Mouse (Mus musculus) embryonic facial prominence, embryonic 10.5 days (tissue): ENCODE results near the gene Shoc2. TPM values are rescaled to one million over a fixed set of nuclear protein-coding genes. Genes with fewer than 3 reads are reported as not detected.

Source experiments
- DNase-seq: peaks from one replicate; pipeline ENCODE4 v3.0.0-alpha.2; 2017; ENCODE audit warnings: low spot score
- H3K27ac ChIP-seq: fragments of 300-500 bp; sonication (generic); replicated peaks from 2 replicates; pipeline ENCODE4 v1.5.1; 2016; ENCODE audit warnings: mild to moderate bottlenecking
- H3K27me3 ChIP-seq: fragments of 300-500 bp; sonication (generic); replicated peaks from 2 replicates; pipeline ENCODE4 v1.6.1; 2016; ENCODE audit warnings: low read depth, mild to moderate bottlenecking; ENCODE audit not compliant: poor library complexity, severe bottlenecking
- H3K36me3 ChIP-seq: fragments of 300-500 bp; sonication (generic); replicated peaks from 2 replicates; pipeline ENCODE4 v1.6.1; 2016; ENCODE audit warnings: mild to moderate bottlenecking, moderate library complexity
- H3K4me1 ChIP-seq: fragments of 300-500 bp; sonication (generic); 2 replicates; pipeline ENCODE4 v1.6.1; 2016
- H3K4me3 ChIP-seq: fragments of 300-500 bp; sonication (generic); 2 replicates; pipeline ENCODE4 v1.5.1; 2016; ENCODE audit warnings: mild to moderate bottlenecking, moderate library complexity
- H3K9me3 ChIP-seq: fragments of 300-500 bp; sonication (generic); 2 replicates; pipeline ENCODE4 v1.6.1; 2016; ENCODE audit warnings: mild to moderate bottlenecking
- WGBS: fragments of 180-500 bp; shearing (Covaris S2); methylation state at CpG from one replicate; pipeline ENCODE4 v1.1.7; 2016; 5-methylcytosine and 5-hydroxymethylcytosine counted together
- polyA plus RNA-seq: library from polyadenylated mRNA; unstranded; fragments of >200 nt; fragmentation: Nextera tagmentation; extraction: Ambion mirVana; gene quantifications from 2 replicates; pipeline ENCODE4 v1.2.1, GENCODE M21; 2016

Shoc2 gene
- polyA plus RNA-seq, 1 experiment from 2014 or later, result 62.7 TPM

DNA sequence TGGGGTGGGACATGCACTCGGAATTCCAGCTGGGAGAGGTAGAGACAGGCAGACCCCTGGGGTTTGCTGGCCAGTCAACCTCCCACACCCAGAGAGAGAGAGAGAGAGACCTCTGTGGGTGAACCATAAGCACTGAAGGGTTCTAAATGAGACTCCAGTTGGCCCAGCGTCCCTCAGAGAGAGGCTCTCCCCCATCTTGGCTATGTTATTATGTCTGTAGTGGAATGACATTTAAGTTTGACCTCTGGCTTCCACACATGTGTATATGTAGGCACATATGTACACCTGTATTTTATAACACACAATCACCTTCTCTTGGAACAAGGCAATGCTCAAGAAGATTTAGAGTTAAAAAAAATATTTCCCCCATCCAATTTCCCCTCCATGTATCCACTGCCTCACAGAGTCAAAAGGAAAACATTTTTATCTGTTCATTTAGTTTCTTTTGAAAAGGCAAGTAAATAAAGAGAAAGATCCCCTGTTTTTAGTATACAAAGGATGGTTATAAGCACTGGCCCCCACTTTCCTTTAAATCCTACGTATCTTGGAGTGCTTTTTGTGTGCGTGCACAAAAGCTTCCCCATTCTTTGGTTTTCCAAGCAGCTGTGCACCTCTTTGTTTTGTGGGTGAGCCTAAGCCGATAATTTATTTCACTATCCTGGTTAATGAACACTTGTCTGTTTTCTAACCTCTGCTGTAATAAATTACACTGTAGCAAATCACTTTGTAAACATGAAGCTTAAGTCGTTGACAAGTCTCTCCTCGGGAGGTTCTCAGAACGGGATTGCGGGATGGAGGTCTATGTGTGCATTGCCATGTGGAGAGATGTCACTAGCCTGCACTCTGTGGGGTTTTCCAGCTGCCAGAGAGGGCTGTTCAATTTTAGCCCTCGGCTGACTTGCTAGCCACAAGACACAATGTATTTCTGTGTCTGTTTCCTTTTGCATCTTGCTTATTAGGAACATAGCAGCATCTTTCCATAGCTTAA lies 132.6 kb downstream of the Shoc2 start:
- Histone ChIP-seq H3K27me3 (no peaks in the 10 kb centered on the region), H3K4me3 (no peak overlapping the region), H3K4me1 (no peaks in the 10 kb centered on the region), H3K27ac (no peak overlapping the region), H3K36me3 (no peaks in the 10 kb centered on the region), H3K9me3 (no peaks in the 10 kb centered on the region)
- WGBS, result 54% methylated on average over 10 of the region's 10 CpGs
- no peak for DNase-seq

DNA sequence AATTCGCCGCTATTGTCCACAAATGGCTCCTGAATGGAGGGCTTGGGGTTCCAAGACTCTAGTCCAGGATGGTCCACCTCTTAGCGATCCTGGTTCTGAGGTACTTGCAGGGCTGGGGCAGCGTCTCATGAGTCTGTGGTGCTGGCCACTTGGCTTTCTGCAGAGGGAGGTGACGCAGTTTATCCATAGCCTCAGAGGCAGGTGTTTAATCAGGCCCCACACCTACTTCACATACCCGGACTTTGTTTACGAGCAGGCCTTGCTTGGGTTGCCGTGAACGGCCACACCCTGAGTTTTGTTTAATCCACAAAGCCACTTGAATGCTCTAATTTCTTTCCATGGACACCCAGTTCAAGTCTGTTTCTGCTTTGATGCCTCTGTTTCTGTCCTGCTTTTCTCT lies 137.2 kb downstream of the Shoc2 start:
- H3K36me3 ChIP-seq, result no peaks in the 10 kb centered on the region
- no peaks in the 10 kb centered on the region for H3K4me1 ChIP-seq
- WGBS, result 90% methylated on average over 9 of the region's 9 CpGs
- no peak overlapping the region for H3K27ac ChIP-seq
- no peaks in the 10 kb centered on the region for H3K9me3 ChIP-seq
- no peaks in the 10 kb centered on the region for H3K27me3 ChIP-seq
- no peak overlapping the region for H3K4me3 ChIP-seq
- no peak for DNase-seq

DNA sequence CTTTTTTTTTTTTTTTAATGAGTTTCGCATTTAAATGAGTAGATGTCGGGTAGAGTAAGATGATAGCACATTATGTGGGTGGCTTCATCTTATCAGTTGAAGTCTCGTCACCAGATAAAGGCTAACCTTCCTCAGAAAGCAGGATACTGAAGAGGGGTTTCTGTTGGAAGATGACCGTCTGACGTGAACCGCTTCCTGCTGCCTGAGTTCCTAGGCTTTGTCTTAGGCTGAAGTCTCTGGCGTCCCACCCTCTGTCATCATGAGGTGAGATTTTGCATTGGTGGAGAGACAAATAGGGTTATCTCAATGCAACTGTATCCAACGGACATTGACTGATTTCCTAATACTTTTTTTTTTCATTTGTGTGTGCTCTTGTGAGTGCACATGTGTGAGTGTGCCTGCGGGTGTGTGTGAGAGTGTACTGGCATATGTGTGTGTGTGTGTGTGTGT lies 137.6 kb downstream of the Shoc2 start:
- H3K4me1 ChIP-seq, result no peaks in the 10 kb centered on the region
- H3K27me3 ChIP-seq, result no peaks in the 10 kb centered on the region
- no peak for DNase-seq
- no peaks in the 10 kb centered on the region for H3K9me3 ChIP-seq
- no peak overlapping the region for H3K4me3 ChIP-seq
- no peak overlapping the region for H3K27ac ChIP-seq
- H3K36me3 ChIP-seq, result no peaks in the 10 kb centered on the region
- whole genome bisulfite sequencing, result 88% methylated on average over 9 of the region's 9 CpGs

Other genes with a start within 250 kb of the Shoc2 start
- gene Pdcd4, start 52.1 kb upstream of the Shoc2 start, polyA plus RNA-seq, result 66.5 and 78.8 TPM in 2 replicates
- gene Bbip1, start 321 bp downstream of the Shoc2 start, polyA plus RNA-seq, result 86.7 and 89.7 TPM in 2 replicates
- gene Adra2a, start 99.8 kb downstream of the Shoc2 start, polyA plus RNA-seq, result 0.14 and 0.29 TPM in 2 replicates